16 mouse cellular contexts compared by ENCODE assay signal in the genomic region with DNA sequence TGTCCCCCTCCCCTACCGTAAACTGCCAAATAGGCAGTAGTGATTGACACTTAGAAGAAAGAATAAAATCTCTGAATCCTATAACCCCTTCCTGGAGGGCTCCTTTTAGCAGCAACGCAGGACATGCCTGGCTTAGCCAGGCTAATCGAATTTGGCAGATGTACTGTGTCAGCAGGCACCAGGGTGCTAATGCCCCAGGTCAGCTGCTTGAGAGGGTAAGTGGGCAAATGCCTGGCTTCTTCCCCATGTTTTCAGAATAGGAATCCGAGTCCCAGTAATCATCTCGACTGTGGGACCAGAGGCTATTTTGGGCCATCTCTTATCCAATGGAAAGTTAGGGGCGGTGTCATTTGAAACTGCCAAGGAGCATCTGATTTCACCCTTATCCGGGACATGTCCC.
DNase-seq lines count a peak whose midpoint lies in the region; ATAC-seq and TF ChIP-seq lines count a peak whose summit lies in the region.
"Had no signal": no experiment of that assay in that cellular context is flagged by ENCODE, and none has a peak within 500 bp of the region (broad histone marks: within the 10 kb centered on the region; RNA-seq: fewer than 3 reads in every experiment).

No protein-coding gene starts in this region.

- no peaks in the 10 kb centered on the region for H3K27me3 ChIP-seq in heart, adult 2 months (ENCODE audit: control insufficient read depth, insufficient read depth, low read length)
- H3K27me3 ChIP-seq in kidney, postnatal 0 days (ENCODE audit: insufficient read depth, low read length): no peaks in the 10 kb centered on the region
- H3K27me3 ChIP-seq: liver, embryonic 12.5 days; midbrain, embryonic 12.5 days; neural tube, embryonic 13.5 days had no signal

- no peak for TF ChIP-seq CTCF in heart, adult 2 months (IDR thresholded peaks at IDR 0.05)
- TF ChIP-seq CTCF in kidney, postnatal 0 days (IDR thresholded peaks at IDR 0.05; ENCODE audit: low read depth): no peak
- no peak for TF ChIP-seq CTCF in lung, adult 2 months (IDR thresholded peaks at IDR 0.05; ENCODE audit: insufficient read depth, low read length)

- no peak overlapping the region for H3K4me3 ChIP-seq in heart, adult 2 months
- H3K4me3 ChIP-seq in kidney, postnatal 0 days (replicated peaks; ENCODE audit: low read depth, low read length): no peak overlapping the region
- H3K4me3 ChIP-seq in lung, adult 2 months (replicated peaks; ENCODE audit: extremely low read depth, low read depth, low read length): no peak overlapping the region
- H3K4me3 ChIP-seq: liver, embryonic 12.5 days; midbrain, embryonic 12.5 days; neural tube, embryonic 13.5 days had no signal

- H3K9ac ChIP-seq in heart, adult 2 months (ENCODE audit: low read depth, low read length): no peak overlapping the region
- no peak overlapping the region for H3K9ac ChIP-seq in kidney, postnatal 0 days (ENCODE audit: low read depth, low read length)
- H3K9ac ChIP-seq: liver, embryonic 12.5 days; midbrain, embryonic 12.5 days; neural tube, embryonic 13.5 days had no signal

- 29% methylated on average over 7 of the region's 7 CpGs for WGBS in heart, adult 2 months
- 45% methylated on average over 7 of the region's 7 CpGs for WGBS in kidney, postnatal 0 days
- 55% methylated on average over 7 of the region's 7 CpGs for WGBS in lung, adult 2 months

- TF ChIP-seq POLR2A in heart, adult 2 months (IDR thresholded peaks at IDR 0.05; ENCODE audit: insufficient read depth, low read depth, low read length): no peak
- TF ChIP-seq POLR2A in lung, adult 2 months (IDR thresholded peaks at IDR 0.05; ENCODE audit: borderline replicate concordance, extremely low read depth, low read depth, low read length): no peak

- no peaks in the 10 kb centered on the region for H3K9me3 ChIP-seq in kidney, postnatal 0 days (replicated peaks; ENCODE audit: low read length)
- H3K9me3 ChIP-seq: G1E; liver, embryonic 12.5 days; midbrain, embryonic 12.5 days; neural tube, embryonic 13.5 days had no signal

- intact Hi-C loops in heart, adult 2 months (cut with DNase I): loop anchor here (10.0 kb wide), 1 partner anchor 149 kb away; no protein-coding TSS in a partner anchor

- ATAC-seq in kidney, postnatal 0 days (replicated peaks; ENCODE audit: low FRiP score, low read depth): no peak
- ATAC-seq: inflammation-experienced regulatory T-cells, adult 6 months had no signal

- DNase-seq in heart, adult 2 months: peak; percentile 48 to 62
- DNase-seq in heart, postnatal 4 days: no peak
- peak; percentile 47 for DNase-seq in retina, postnatal 1 day
- DNase-seq in retina, embryonic 14.5 days (ENCODE audit: low spot score): no peak
- DNase-seq in kidney, postnatal 0 days (ENCODE audit: low spot score): no peak
- no peak for DNase-seq in right cerebral cortex, adult 18-20 months
- no peak for DNase-seq in lung, adult 2 months
- DNase-seq: adrenal gland, postnatal 25 days; cerebellum, postnatal 25 days; layer of hippocampus, adult 9-11 months; lung, postnatal 14 days had no signal

- peak overlapping the region; percentile 68 for H3K27ac ChIP-seq in heart, adult 2 months
- H3K27ac ChIP-seq in kidney, postnatal 0 days: peak overlapping the region; percentile 63
- H3K27ac ChIP-seq: liver, embryonic 12.5 days; midbrain, embryonic 12.5 days; neural tube, embryonic 13.5 days had no signal

- TF ChIP-seq EP300 in heart, adult 2 months (IDR thresholded peaks at IDR 0.05; ENCODE audit: insufficient read depth, low read depth, low read length): no peak

- H3K4me1 ChIP-seq in heart, adult 2 months (ENCODE audit: control insufficient read depth, insufficient read depth, low read length): peaks cover 2% of the 10 kb centered on the region
- H3K4me1 ChIP-seq in kidney, postnatal 0 days (replicated peaks; ENCODE audit: insufficient read depth, low read length): 0 out of 2 replicates have a peak, but pooled peaks cover 9% of the 10 kb centered on the region
- H3K4me1 ChIP-seq in lung, adult 2 months (ENCODE audit: control insufficient read depth, insufficient read depth, low read length): no peaks in the 10 kb centered on the region
- H3K4me1 ChIP-seq: liver, embryonic 12.5 days; midbrain, embryonic 12.5 days; neural tube, embryonic 13.5 days had no signal

- no peak overlapping the region for H3K4me2 ChIP-seq in kidney, postnatal 0 days (ENCODE audit: low read length)
- H3K4me2 ChIP-seq: liver, embryonic 12.5 days; midbrain, embryonic 12.5 days; neural tube, embryonic 13.5 days had no signal

- no peaks in the 10 kb centered on the region for H3K36me3 ChIP-seq in heart, adult 2 months (ENCODE audit: control insufficient read depth, insufficient read depth, low read length)
- H3K36me3 ChIP-seq in kidney, postnatal 0 days (ENCODE audit: insufficient read depth, low read length): no peaks in the 10 kb centered on the region
- H3K36me3 ChIP-seq: G1E; liver, embryonic 12.5 days; midbrain, embryonic 12.5 days; neural tube, embryonic 13.5 days had no signal

- no peaks in the 10 kb centered on the region for H3K79me2 ChIP-seq in heart, adult 2 months (replicated peaks; ENCODE audit: control insufficient read depth, insufficient read depth, low read length)

Comparison
In these comparisons a context has a peak if more than half of its experiments do, and no peak if none do; other contexts are left out.
1. DNase-seq: peak in heart, adult 2 months (2 of 2) and retina, postnatal 1 day (single experiment); none in heart, postnatal 4 days (single experiment), retina, embryonic 14.5 days (single experiment), kidney, postnatal 0 days (single experiment), right cerebral cortex, adult 18-20 months (single experiment) and lung, adult 2 months (single experiment).